24 mouse cellular contexts compared by ENCODE assay signal in genomic region chr5:117966956-117967355, GRCm38 (mm10). TPM values are rescaled to one million over a fixed set of nuclear protein-coding genes. Genes with fewer than 3 reads are reported as not detected.
DNase-seq lines count a peak whose midpoint lies in the region; ATAC-seq and TF ChIP-seq lines count a peak whose summit lies in the region.
"Had no signal": no experiment of that assay in that cellular context is flagged by ENCODE, and none has a peak within 500 bp of the region (broad histone marks: within the 10 kb centered on the region; RNA-seq: fewer than 3 reads in every experiment).

No protein-coding gene starts in this region.

- no peak for DNase-seq in intestine, embryonic 14.5 days (ENCODE audit: low spot score)
- DNase-seq in lung, embryonic 14.5 days = no peak
- DNase-seq in lung, postnatal 36 days = no peak
- DNase-seq in spleen, adult 12 weeks (ENCODE audit: low spot score) = no peak
- DNase-seq in left cerebral cortex, adult 8-10 months (ENCODE audit: low spot score in 2 of 2) = no peak
- DNase-seq: adrenal gland, postnatal 10 days; cerebellum, adult 8-10 months; cerebellum, postnatal 36 days; embryo, embryonic 11 days; gastrocnemius, postnatal 36 days; heart, adult 2 months; layer of hippocampus, postnatal 36 days; lung, postnatal 10 days; thymus, adult 18-20 months had no signal

- 76% methylated on average over 9 of the region's 9 CpGs for WGBS in intestine, embryonic 14.5 days
- 68% methylated on average over 9 of the region's 9 CpGs for WGBS in intestine, embryonic 16.5 days
- WGBS in lung, embryonic 14.5 days = 64% methylated on average over 9 of the region's 9 CpGs
- 47% methylated on average over 9 of the region's 9 CpGs for WGBS in kidney, embryonic 14.5 days
- 70% methylated on average over 9 of the region's 9 CpGs for WGBS in stomach, embryonic 15.5 days

- peak overlapping the region; percentile 27; the same call in 1 of the 2 replicates for H3K27ac ChIP-seq in intestine, embryonic 14.5 days (ENCODE audit: low read depth)
- H3K27ac ChIP-seq in intestine, embryonic 16.5 days (ENCODE audit: low read length) = no peak overlapping the region
- peak overlapping the region; percentile 36; the same call in 1 of the 2 replicates for H3K27ac ChIP-seq in lung, embryonic 14.5 days (ENCODE audit: low read depth)
- peak overlapping the region; percentile 39; the same call in 1 of the 2 replicates for H3K27ac ChIP-seq in kidney, embryonic 14.5 days (ENCODE audit: low read depth, low read length)
- H3K27ac ChIP-seq in stomach, embryonic 15.5 days = peak overlapping the region; percentile 63; the same call in 1 of the 2 replicates
- H3K27ac ChIP-seq: forebrain, embryonic 13.5 days; heart, adult 2 months; hindbrain, embryonic 13.5 days; liver, embryonic 14.5 days; midbrain, embryonic 13.5 days had no signal

- no peaks in the 10 kb centered on the region for H3K9me3 ChIP-seq in intestine, embryonic 14.5 days (ENCODE audit: control insufficient read depth, low read length)
- no peaks in the 10 kb centered on the region for H3K9me3 ChIP-seq in intestine, embryonic 16.5 days (ENCODE audit: control insufficient read depth, low read length)
- H3K9me3 ChIP-seq in lung, embryonic 14.5 days (ENCODE audit: low read depth, low read length) = no peaks in the 10 kb centered on the region
- H3K9me3 ChIP-seq in kidney, embryonic 14.5 days (ENCODE audit: control insufficient read depth, low read length) = no peaks in the 10 kb centered on the region
- no peaks in the 10 kb centered on the region for H3K9me3 ChIP-seq in stomach, embryonic 15.5 days
- H3K9me3 ChIP-seq: forebrain, embryonic 13.5 days; hindbrain, embryonic 13.5 days; midbrain, embryonic 13.5 days had no signal

- H3K4me3 ChIP-seq in intestine, embryonic 14.5 days (ENCODE audit: low read depth, low read length) = no peak overlapping the region
- no peak overlapping the region for H3K4me3 ChIP-seq in intestine, embryonic 16.5 days (ENCODE audit: low read length)
- no peak overlapping the region for H3K4me3 ChIP-seq in lung, embryonic 14.5 days (ENCODE audit: low read depth, low read length)
- H3K4me3 ChIP-seq in kidney, embryonic 14.5 days (ENCODE audit: low read length) = no peak overlapping the region
- no peak overlapping the region for H3K4me3 ChIP-seq in stomach, embryonic 15.5 days (replicated peaks)
- H3K4me3 ChIP-seq: forebrain, embryonic 13.5 days; heart, adult 2 months; hindbrain, embryonic 13.5 days; megakaryocyte, embryonic 14.5 days; midbrain, embryonic 13.5 days had no signal

- no peaks in the 10 kb centered on the region for H3K27me3 ChIP-seq in intestine, embryonic 14.5 days (replicated peaks; ENCODE audit: control insufficient read depth, insufficient read depth, low read length)
- no peaks in the 10 kb centered on the region for H3K27me3 ChIP-seq in intestine, embryonic 16.5 days (replicated peaks; ENCODE audit: control insufficient read depth, insufficient read depth, low read length)
- no peaks in the 10 kb centered on the region for H3K27me3 ChIP-seq in lung, embryonic 14.5 days (ENCODE audit: insufficient read depth, low read length)
- H3K27me3 ChIP-seq in kidney, embryonic 14.5 days (ENCODE audit: control insufficient read depth, insufficient read depth, low read length) = no peaks in the 10 kb centered on the region
- H3K27me3 ChIP-seq in stomach, embryonic 15.5 days (replicated peaks) = no peaks in the 10 kb centered on the region
- H3K27me3 ChIP-seq: forebrain, embryonic 13.5 days; midbrain, embryonic 13.5 days had no signal

- H3K4me2 ChIP-seq in intestine, embryonic 14.5 days (ENCODE audit: low read length) = no peak overlapping the region
- no peak overlapping the region for H3K4me2 ChIP-seq in intestine, embryonic 16.5 days (ENCODE audit: low read depth, low read length)
- no peak overlapping the region for H3K4me2 ChIP-seq in lung, embryonic 14.5 days
- H3K4me2 ChIP-seq in kidney, embryonic 14.5 days (replicated peaks; ENCODE audit: low read depth, low read length) = no peak overlapping the region
- no peak overlapping the region for H3K4me2 ChIP-seq in stomach, embryonic 15.5 days
- H3K4me2 ChIP-seq: forebrain, embryonic 13.5 days; hindbrain, embryonic 13.5 days; midbrain, embryonic 13.5 days had no signal

- no peaks in the 10 kb centered on the region for H3K36me3 ChIP-seq in intestine, embryonic 14.5 days (ENCODE audit: control insufficient read depth, insufficient read depth, low read length)
- no peaks in the 10 kb centered on the region for H3K36me3 ChIP-seq in intestine, embryonic 16.5 days (ENCODE audit: control insufficient read depth, insufficient read depth, low read length)
- H3K36me3 ChIP-seq in lung, embryonic 14.5 days (ENCODE audit: insufficient read depth) = no peaks in the 10 kb centered on the region
- H3K36me3 ChIP-seq in kidney, embryonic 14.5 days (ENCODE audit: control insufficient read depth, insufficient read depth, low read length) = no peaks in the 10 kb centered on the region
- H3K36me3 ChIP-seq in stomach, embryonic 15.5 days = no peaks in the 10 kb centered on the region
- H3K36me3 ChIP-seq: hindbrain, embryonic 13.5 days; midbrain, embryonic 13.5 days had no signal

- TF ChIP-seq CTCF in lung, embryonic 14.5 days (IDR thresholded peaks at IDR 0.05; ENCODE audit: low read depth) = no peak

- ATAC-seq in intestine, embryonic 14.5 days (replicated peaks; ENCODE audit: low FRiP score, low TSS enrichment, low read depth) = no peak
- no peak for ATAC-seq in intestine, embryonic 16.5 days
- ATAC-seq in lung, embryonic 14.5 days (ENCODE audit: insufficient read depth) = no peak
- ATAC-seq in kidney, embryonic 14.5 days (ENCODE audit: low FRiP score, low TSS enrichment) = no peak
- ATAC-seq in stomach, embryonic 15.5 days (ENCODE audit: insufficient read depth, low FRiP score, low read depth) = no peak
- ATAC-seq: activated CD4-positive, CD25-positive, alpha-beta regulatory T cell, adult 4 months; forebrain, embryonic 13.5 days; inflammation-experienced regulatory T-cells, adult 6 months; midbrain, embryonic 13.5 days had no signal

- no peak overlapping the region for H3K9ac ChIP-seq in intestine, embryonic 14.5 days (ENCODE audit: low read length)
- H3K9ac ChIP-seq in intestine, embryonic 16.5 days (ENCODE audit: low read depth, low read length) = no peak overlapping the region
- no peak overlapping the region for H3K9ac ChIP-seq in lung, embryonic 14.5 days
- no peak overlapping the region for H3K9ac ChIP-seq in kidney, embryonic 14.5 days (ENCODE audit: low read depth, low read length)
- H3K9ac ChIP-seq in stomach, embryonic 15.5 days = no peak overlapping the region
- H3K9ac ChIP-seq: forebrain, embryonic 13.5 days; hindbrain, embryonic 13.5 days; liver, embryonic 14.5 days; midbrain, embryonic 13.5 days had no signal

- 0 out of 2 replicates have a peak, but pooled peaks cover 8% of the 10 kb centered on the region for H3K4me1 ChIP-seq in intestine, embryonic 14.5 days (replicated peaks; ENCODE audit: control insufficient read depth, insufficient read depth, low read length)
- H3K4me1 ChIP-seq in intestine, embryonic 16.5 days (ENCODE audit: control insufficient read depth, insufficient read depth, low read length) = peaks cover 7% of the 10 kb centered on the region
- peaks cover 5% of the 10 kb centered on the region; the same call in 1 of the 2 replicates for H3K4me1 ChIP-seq in lung, embryonic 14.5 days (ENCODE audit: insufficient read depth)
- peaks cover 19% of the 10 kb centered on the region; the same call in 1 of the 2 replicates for H3K4me1 ChIP-seq in kidney, embryonic 14.5 days (ENCODE audit: control insufficient read depth, insufficient read depth, low read length)
- H3K4me1 ChIP-seq in stomach, embryonic 15.5 days = peaks cover 14% of the 10 kb centered on the region; the same call in 1 of the 2 replicates
- H3K4me1 ChIP-seq: forebrain, embryonic 13.5 days; hindbrain, embryonic 13.5 days; midbrain, embryonic 13.5 days had no signal

RNA-seq across cellular contexts. Expression of gene Fbxo21, which starts 9.6 kb away (rescaled TPM):
- 72.7 and 75.3 TPM in 2 replicates for polyA plus RNA-seq in intestine, embryonic 14.5 days (2014; fragmentation: Nextera tagmentation; extraction: Ambion mirVana)
- polyA plus RNA-seq in intestine, embryonic 16.5 days (2015; fragmentation: Nextera tagmentation; extraction: Ambion mirVana) = 50.1 and 51.0 TPM in 2 replicates
- 61.5 and 64.3 TPM in 2 replicates for polyA plus RNA-seq in lung, embryonic 14.5 days (2014; fragmentation: Nextera tagmentation; extraction: Ambion mirVana)
- polyA plus RNA-seq in kidney, embryonic 14.5 days (2014; fragmentation: Nextera tagmentation; extraction: Ambion mirVana) = 38.4 and 82.9 TPM in 2 replicates
- 61.2 and 65.7 TPM in 2 replicates for polyA plus RNA-seq in stomach, embryonic 15.5 days (2015; fragmentation: Nextera tagmentation; extraction: Ambion mirVana)
- 100 to 1,000 TPM; 115 to 125 (median 123) TPM for total RNA-seq in left cerebral cortex, adult 8-10 months (2022)
